Mouse (Mus musculus): ENCODE data around the gene Mapkap1. TPM values are rescaled to one million over a fixed set of nuclear protein-coding genes. Genes with fewer than 3 reads are reported as not detected.

Gene Mapkap1
- polyA plus RNA-seq, 1 experiment from 2014 or later, result 78.9 TPM

GRCm38 (mm10) chr2:34546176-34546677 lies 139.7 kb downstream of the Mapkap1 start:
- peak; percentile 49 for DNase-seq (ENCODE audit: low read depth, low spot score)
- ATAC-seq, result no peak
- in situ Hi-C loops (cut with MboI; ENCODE audit: low pct_unique_long_range_greater_than_20kb), result no loop called here
- CTCF ChIA-PET, result interaction anchor here (1.4 kb wide), 1 partner anchor 9 kb away, joined by 8 read pairs; no protein-coding TSS in a partner anchor
- H3K27me3 ChIP-seq, result no peaks in the 10 kb centered on the region
- no peak for TF ChIP-seq CTCF (IDR thresholded peaks at IDR 0.05)
- POLR2A ChIA-PET, result interaction anchor here (1.0 to 1.2 kb wide), 2 partner anchors 12 to 73 kb away, joined by 3 read pairs; no protein-coding TSS in a partner anchor

- H3K27me3 ChIP-seq, result no peaks in the 10 kb centered on the region
- no peak for TF ChIP-seq CTCF (IDR thresholded peaks at IDR 0.05)
- ChIA-PET POLR2A (no interaction called here), CTCF (no interaction called here)
- in situ Hi-C loops (cut with MboI; ENCODE audit: low pct_unique_long_range_greater_than_20kb), result no loop called here
- no peak for DNase-seq (ENCODE audit: low read depth, low spot score)
- ATAC-seq, result no peak
Observed at GRCm38 (mm10) chr2:34547516-34547915, 140.9 kb downstream of the Mapkap1 start.

- DNase-seq (ENCODE audit: low read depth, low spot score), result no peak
- no peak for TF ChIP-seq CTCF (IDR thresholded peaks at IDR 0.05)
- ATAC-seq, result no peak
- ChIA-PET POLR2A (no interaction called here), CTCF (interaction anchor here (1.0 kb wide), 1 partner anchor 10 kb away, joined by 3 read pairs; no protein-coding TSS in a partner anchor)
- in situ Hi-C loops (cut with MboI; ENCODE audit: low pct_unique_long_range_greater_than_20kb), result no loop called here
- no peaks in the 10 kb centered on the region for H3K27me3 ChIP-seq
Observed at GRCm38 (mm10) chr2:34548961-34549360, 142.4 kb downstream of the Mapkap1 start.

- in situ Hi-C loops (cut with MboI; ENCODE audit: low pct_unique_long_range_greater_than_20kb), result no loop called here
- no peaks in the 10 kb centered on the region for H3K27me3 ChIP-seq
- DNase-seq (ENCODE audit: low read depth, low spot score) (no peak), ATAC-seq (no peak)
- ChIA-PET CTCF (interaction anchor here (0.9 to 1.0 kb wide), 2 partner anchors 9 to 18 kb away, joined by 3 read pairs; no protein-coding TSS in a partner anchor), POLR2A (no interaction called here)
- TF ChIP-seq CTCF (IDR thresholded peaks at IDR 0.05), result no peak
Observed at GRCm38 (mm10) chr2:34549469-34549868, 142.9 kb downstream of the Mapkap1 start.

GRCm38 (mm10) chr2:34552772-34553171 lies 146.2 kb downstream of the Mapkap1 start:
- no peak for TF ChIP-seq CTCF (IDR thresholded peaks at IDR 0.05)
- no peak for ATAC-seq
- in situ Hi-C loops (cut with MboI; ENCODE audit: low pct_unique_long_range_greater_than_20kb), result no loop called here
- no peaks in the 10 kb centered on the region for H3K27me3 ChIP-seq
- ChIA-PET CTCF (no interaction called here), POLR2A (no interaction called here)
- DNase-seq (ENCODE audit: low read depth, low spot score), result no peak

- in situ Hi-C loops (cut with MboI; ENCODE audit: low pct_unique_long_range_greater_than_20kb), result no loop called here
Observed at GRCm38 (mm10) chr2:34553580-34554231, 147.1 kb downstream of the Mapkap1 start.

GRCm38 (mm10) chr2:34560146-34560545 lies 153.6 kb downstream of the Mapkap1 start:
- no peak for ATAC-seq
- ChIA-PET POLR2A (interaction anchor here (1.3 kb wide), 1 partner anchor 9 kb away, joined by 7 read pairs; no protein-coding TSS in a partner anchor), CTCF (no interaction called here)
- TF ChIP-seq CTCF (IDR thresholded peaks at IDR 0.05), result no peak
- no peak for DNase-seq (ENCODE audit: low read depth, low spot score)
- no peaks in the 10 kb centered on the region for H3K27me3 ChIP-seq
- in situ Hi-C loops (cut with MboI; ENCODE audit: low pct_unique_long_range_greater_than_20kb), result no loop called here

More at GRCm38 (mm10) chr2:34553580-34554231, 147.1 kb downstream of the Mapkap1 start:
- DNase-seq (ENCODE audit: low read depth, low spot score), result no peak
- no peak for TF ChIP-seq CTCF (IDR thresholded peaks at IDR 0.05)
- POLR2A ChIA-PET, result no interaction called here
- CTCF ChIA-PET, result interaction anchor here (0.8 kb wide), 1 partner anchor 65 kb away, joined by 3 read pairs; no protein-coding TSS in a partner anchor
- no peak for ATAC-seq
- no peaks in the 10 kb centered on the region for H3K27me3 ChIP-seq

GRCm38 (mm10) chr2:34563089-34563694 lies 156.6 kb downstream of the Mapkap1 start:
- POLR2A ChIA-PET, result no interaction called here
- DNase-seq (ENCODE audit: low read depth, low spot score) (no peak), ATAC-seq (no peak)
- H3K27me3 ChIP-seq, result no peaks in the 10 kb centered on the region
- no peak for TF ChIP-seq CTCF (IDR thresholded peaks at IDR 0.05)
- in situ Hi-C loops (cut with MboI; ENCODE audit: low pct_unique_long_range_greater_than_20kb), result no loop called here
- CTCF ChIA-PET, result no interaction called here

DNA sequence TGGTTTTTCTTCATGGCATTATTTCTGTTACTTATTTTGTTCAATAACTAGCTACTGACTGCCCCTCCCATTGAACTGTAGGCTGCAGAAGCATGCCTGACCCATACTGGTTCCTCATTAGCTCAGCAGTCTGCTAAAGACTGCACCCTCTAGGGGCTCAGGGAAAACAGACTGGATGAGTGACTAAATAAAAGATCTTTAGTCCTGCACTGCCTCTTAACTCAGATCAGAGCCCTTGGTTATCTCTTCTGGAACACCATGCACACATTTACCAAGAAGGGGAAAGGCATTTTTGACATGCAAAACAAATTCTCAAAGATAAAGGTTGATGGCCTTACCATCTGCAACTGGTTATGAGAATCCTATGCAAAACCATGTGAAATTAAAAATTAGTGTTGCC lies 157.3 kb downstream of the Mapkap1 start:
- CTCF ChIA-PET, result no interaction called here
- no peak for TF ChIP-seq CTCF (IDR thresholded peaks at IDR 0.05)
- in situ Hi-C loops (cut with MboI; ENCODE audit: low pct_unique_long_range_greater_than_20kb), result no loop called here
- DNase-seq (ENCODE audit: low read depth, low spot score) (no peak), ATAC-seq (no peak)
- no peaks in the 10 kb centered on the region for H3K27me3 ChIP-seq
- POLR2A ChIA-PET, result no interaction called here

GRCm38 (mm10) chr2:34566146-34566545 lies 159.6 kb downstream of the Mapkap1 start:
- H3K27me3 ChIP-seq, result no peaks in the 10 kb centered on the region
- ChIA-PET POLR2A (interaction anchor here (1.4 kb wide), 1 partner anchor 158 kb away, joined by 3 read pairs; no protein-coding TSS in a partner anchor), CTCF (interaction anchor here (0.8 to 2.5 kb wide), 2 partner anchors 10 to 16 kb away, joined by 3 to 9 read pairs; no protein-coding TSS in a partner anchor)
- in situ Hi-C loops (cut with MboI; ENCODE audit: low pct_unique_long_range_greater_than_20kb), result no loop called here
- TF ChIP-seq CTCF (IDR thresholded peaks at IDR 0.05), result no peak
- DNase-seq (ENCODE audit: low read depth, low spot score), result no peak
- no peak for ATAC-seq

DNA sequence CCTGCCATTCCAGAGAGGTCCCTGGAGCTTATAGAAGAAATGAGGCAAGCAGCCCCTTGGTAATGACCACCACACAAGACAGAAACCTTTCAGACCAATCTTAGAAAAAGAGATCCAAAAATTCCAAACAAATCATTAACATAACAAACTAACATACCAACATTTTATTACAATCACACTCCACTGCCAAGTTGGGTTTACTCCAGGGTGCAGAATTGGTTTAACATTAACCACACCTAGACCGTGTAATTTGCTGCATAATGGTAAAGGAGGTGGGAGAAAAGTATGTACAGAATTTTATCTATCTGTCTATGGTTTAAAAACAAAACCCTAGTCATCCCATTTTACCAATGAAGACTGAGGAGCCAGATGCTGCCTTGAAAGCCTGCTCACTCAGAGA lies 160.0 kb downstream of the Mapkap1 start:
- DNase-seq (ENCODE audit: low read depth, low spot score) (no peak), ATAC-seq (no peak)
- ChIA-PET POLR2A (interaction anchor here (1.4 kb wide), 1 partner anchor 159 kb away, joined by 3 read pairs; no protein-coding TSS in a partner anchor), CTCF (interaction anchor here (2.5 kb wide), 1 partner anchor 11 kb away, joined by 9 read pairs; no protein-coding TSS in a partner anchor)
- in situ Hi-C loops (cut with MboI; ENCODE audit: low pct_unique_long_range_greater_than_20kb), result no loop called here
- TF ChIP-seq CTCF (IDR thresholded peaks at IDR 0.05), result no peak
- no peaks in the 10 kb centered on the region for H3K27me3 ChIP-seq
